Mouse (Mus musculus): ENCODE results near the gene Cacna1c. TPM values are rescaled to one million over a fixed set of nuclear protein-coding genes. Genes with fewer than 3 reads are reported as not detected.

The Cacna1c gene
- total and polyA plus RNA-seq, 2 experiments from 2014 or later = 4.2 to 43.3 TPM

DNA sequence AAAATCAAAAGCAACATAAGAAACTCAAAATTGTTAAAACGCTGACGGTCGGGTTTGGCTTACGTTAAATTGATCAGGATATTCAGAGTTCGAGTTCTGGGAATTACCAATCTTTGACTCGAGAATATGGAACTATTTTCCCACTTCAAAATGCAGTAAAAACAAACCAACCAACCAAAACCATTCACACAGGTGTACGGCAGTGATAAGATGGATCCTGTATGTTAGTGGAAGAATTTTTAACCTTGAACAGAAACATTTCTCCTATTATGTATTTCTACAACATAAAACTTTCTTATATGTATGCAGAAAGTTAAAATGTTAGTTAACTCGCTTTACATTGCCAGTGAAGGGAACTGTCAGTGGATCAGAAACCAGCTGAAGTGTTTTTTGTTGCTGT is 635.0 kb downstream of the Cacna1c start:
- H3K9ac ChIP-seq = peak overlapping the region; percentile 70; the same call in 1 of the 2 replicates
- no peak for DNase-seq
- H3K36me3 ChIP-seq (ENCODE audit: insufficient read depth) = peaks cover 22% of the 10 kb centered on the region
- no peak overlapping the region for H3K27ac ChIP-seq (ENCODE audit: low read depth, low read length)
- TF ChIP-seq CTCF (IDR thresholded peaks at IDR 0.05; ENCODE audit: low read depth) = no peak
- peak overlapping the region; percentile 90 for H3K4me2 ChIP-seq (ENCODE audit: low read depth)
- 79% methylated on average over 8 of the region's 8 CpGs for WGBS
- H3K27me3 ChIP-seq (ENCODE audit: insufficient read depth, low read length) = no peaks in the 10 kb centered on the region
- peaks cover 11% of the 10 kb centered on the region; the same call in 1 of the 2 replicates for H3K4me1 ChIP-seq (ENCODE audit: insufficient read depth)
- H3K4me3 ChIP-seq (ENCODE audit: low read depth, low read length) = peak overlapping the region; percentile 74
- no peaks in the 10 kb centered on the region for H3K9me3 ChIP-seq (ENCODE audit: low read length)
- no peak for ATAC-seq

DNA sequence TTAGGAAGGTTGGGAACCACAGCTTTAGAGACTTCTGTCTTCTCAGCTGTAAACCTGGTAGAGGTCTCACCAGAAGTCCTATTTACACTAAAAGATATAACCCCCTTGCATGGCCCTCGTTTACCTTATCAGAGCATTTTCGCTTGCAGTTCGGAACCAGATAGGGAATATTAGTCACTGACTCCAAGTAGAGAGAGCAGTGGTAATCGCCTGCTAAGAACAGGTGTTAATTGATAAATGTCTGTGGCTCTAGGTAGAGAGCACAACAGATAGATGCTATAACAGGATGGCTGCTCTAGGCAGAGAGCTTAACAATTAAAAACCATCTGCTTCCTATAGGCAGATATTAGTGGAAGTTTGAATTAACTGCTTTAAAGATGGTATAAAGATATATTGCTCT is 657.6 kb downstream of the Cacna1c start:
- Histone ChIP-seq H3K9ac (no peak overlapping the region), H3K27me3 (ENCODE audit: insufficient read depth, low read length) (no peaks in the 10 kb centered on the region), H3K4me3 (ENCODE audit: low read depth, low read length) (no peak overlapping the region), H3K4me2 (ENCODE audit: low read depth) (no peak overlapping the region), H3K9me3 (ENCODE audit: low read length) (no peaks in the 10 kb centered on the region), H3K36me3 (ENCODE audit: insufficient read depth) (peaks cover 43% of the 10 kb centered on the region), H3K4me1 (ENCODE audit: insufficient read depth) (no peaks in the 10 kb centered on the region), H3K27ac (ENCODE audit: low read depth, low read length) (no peak overlapping the region)
- no peak for TF ChIP-seq CTCF (IDR thresholded peaks at IDR 0.05; ENCODE audit: low read depth)
- DNase-seq (no peak), ATAC-seq (no peak)
- 95% methylated on average over 4 of the region's 4 CpGs for WGBS

Other genes with a start within 250 kb of the Cacna1c start
- gene Dcp1b, start 21.2 kb downstream of the Cacna1c start, total RNA-seq (2014; rRNA removed) = 24.0 and 29.6 TPM in 2 replicates
- 12.3 and 12.5 TPM in 2 replicates for gene Dcp1b, start 21.2 kb downstream of the Cacna1c start, polyA plus RNA-seq (2015; fragmentation: Nextera tagmentation; extraction: Ambion mirVana)
- gene Cacna2d4, start 40.1 kb upstream of the Cacna1c start, total RNA-seq (2014; rRNA removed) = 0.31 and 0.62 TPM in 2 replicates
- gene Cacna2d4, start 40.1 kb upstream of the Cacna1c start, polyA plus RNA-seq (2015; fragmentation: Nextera tagmentation; extraction: Ambion mirVana) = 0.48 and 0.55 TPM in 2 replicates
- gene Lrtm2, start 134.3 kb upstream of the Cacna1c start, total RNA-seq (2014; rRNA removed) = 12.8 and 17.8 TPM in 2 replicates
- 8.8 and 12.7 TPM in 2 replicates for gene Lrtm2, start 134.3 kb upstream of the Cacna1c start, polyA plus RNA-seq (2015; fragmentation: Nextera tagmentation; extraction: Ambion mirVana)
- 42.9 and 46.9 TPM in 2 replicates for gene Adipor2, start 221.3 kb upstream of the Cacna1c start, total RNA-seq (2014; rRNA removed)
- gene Adipor2, start 221.3 kb upstream of the Cacna1c start, polyA plus RNA-seq (2015; fragmentation: Nextera tagmentation; extraction: Ambion mirVana) = 24.6 and 34.0 TPM in 2 replicates

All from forebrain, postnatal 0 days (tissue).